Mouse (Mus musculus) left cerebral cortex, adult 11 months (tissue): Measurements from ENCODE around the gene Fuca2.

Source experiments
- DNase-seq: peaks from one replicate; pipeline ENCODE4 v3.0.0; 2022; ENCODE audit warnings: low spot score

Fuca2 gene

DNA sequence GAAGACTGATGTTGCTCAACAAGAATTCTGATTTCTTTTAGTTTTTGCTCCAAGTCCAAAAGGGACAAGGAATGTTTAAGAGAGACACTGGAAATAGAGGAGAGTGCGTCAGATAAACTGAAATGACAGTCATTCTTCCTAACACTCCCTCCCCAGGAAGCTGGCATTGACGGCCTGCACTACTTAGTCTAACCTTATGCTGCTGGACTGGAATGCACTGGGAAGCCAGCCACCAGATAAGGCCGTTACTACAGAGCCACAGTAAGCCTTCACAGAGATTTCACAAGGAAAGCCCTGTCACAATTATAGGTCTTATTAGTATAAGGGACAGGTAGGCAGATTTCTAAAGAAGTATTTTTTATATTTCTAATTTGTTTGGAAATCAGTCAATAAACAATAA lies 35.4 kb downstream of the Fuca2 start:
- no peak for DNase-seq

DNA sequence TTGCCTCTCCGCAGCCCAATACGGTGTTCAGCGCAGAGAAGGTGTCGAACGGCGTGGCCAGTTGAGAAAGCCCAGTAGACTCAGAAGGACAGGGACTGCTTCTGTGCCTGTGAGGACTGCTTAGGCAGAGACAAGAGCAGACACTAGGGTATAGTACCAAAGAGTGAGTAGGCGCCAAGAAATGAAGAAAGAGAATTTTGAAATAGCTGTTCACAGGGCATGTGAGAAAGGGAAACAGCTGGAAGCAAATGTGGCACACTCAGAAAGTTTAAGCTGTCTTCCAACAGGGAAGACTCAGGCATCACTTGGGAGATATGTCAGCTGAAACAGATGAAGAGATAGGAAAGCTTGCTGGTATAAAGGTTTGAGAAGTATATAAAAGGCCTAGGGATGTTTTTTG lies 37.4 kb downstream of the Fuca2 start:
- DNase-seq = no peak

DNA sequence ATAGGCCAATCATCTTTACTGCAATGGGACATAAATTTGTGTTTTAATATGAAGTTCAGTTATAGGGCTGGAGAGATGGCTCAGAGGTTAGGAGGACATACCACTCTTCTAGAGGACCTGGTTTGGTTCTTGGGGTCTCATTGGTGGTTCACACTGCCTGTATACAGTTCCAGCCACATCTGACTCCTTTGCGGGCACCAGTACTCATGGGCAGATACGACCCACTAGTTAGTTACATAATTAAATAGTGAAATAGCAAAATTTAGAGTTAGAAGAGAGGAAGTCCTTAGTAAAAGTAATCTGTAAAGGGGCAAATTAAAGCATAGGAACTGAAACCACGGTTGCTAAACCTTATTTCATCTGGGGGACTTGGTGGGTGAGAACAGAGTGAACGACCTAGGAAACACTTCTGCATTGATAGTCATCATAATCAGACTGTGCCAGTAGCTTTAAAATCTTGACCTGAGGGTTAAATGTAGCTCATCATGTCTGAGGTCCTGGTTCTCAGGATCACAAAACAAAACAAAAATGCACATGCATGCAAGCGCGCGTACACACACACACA lies 40.5 kb downstream of the Fuca2 start:
- DNase-seq = no peak

DNA sequence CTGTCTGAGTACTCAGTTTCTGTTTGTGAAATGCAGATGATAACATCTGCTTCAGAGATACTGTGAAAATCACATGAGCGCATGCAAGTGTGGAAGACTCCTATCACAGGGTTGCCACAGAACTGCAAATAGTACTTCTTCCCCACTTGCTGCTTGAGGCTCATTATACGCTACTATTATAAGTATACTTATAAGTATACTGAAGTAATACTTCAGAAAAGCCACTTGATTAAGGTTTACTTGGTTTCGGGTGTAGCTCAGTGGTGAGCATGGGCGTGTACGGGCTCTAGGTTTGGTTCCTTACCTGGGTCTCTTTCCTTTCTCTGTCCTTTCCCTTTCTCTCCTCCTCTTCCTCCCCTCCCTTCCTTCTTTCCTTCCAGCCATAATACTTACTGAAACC lies 42.4 kb downstream of the Fuca2 start:
- no peak for DNase-seq

DNA sequence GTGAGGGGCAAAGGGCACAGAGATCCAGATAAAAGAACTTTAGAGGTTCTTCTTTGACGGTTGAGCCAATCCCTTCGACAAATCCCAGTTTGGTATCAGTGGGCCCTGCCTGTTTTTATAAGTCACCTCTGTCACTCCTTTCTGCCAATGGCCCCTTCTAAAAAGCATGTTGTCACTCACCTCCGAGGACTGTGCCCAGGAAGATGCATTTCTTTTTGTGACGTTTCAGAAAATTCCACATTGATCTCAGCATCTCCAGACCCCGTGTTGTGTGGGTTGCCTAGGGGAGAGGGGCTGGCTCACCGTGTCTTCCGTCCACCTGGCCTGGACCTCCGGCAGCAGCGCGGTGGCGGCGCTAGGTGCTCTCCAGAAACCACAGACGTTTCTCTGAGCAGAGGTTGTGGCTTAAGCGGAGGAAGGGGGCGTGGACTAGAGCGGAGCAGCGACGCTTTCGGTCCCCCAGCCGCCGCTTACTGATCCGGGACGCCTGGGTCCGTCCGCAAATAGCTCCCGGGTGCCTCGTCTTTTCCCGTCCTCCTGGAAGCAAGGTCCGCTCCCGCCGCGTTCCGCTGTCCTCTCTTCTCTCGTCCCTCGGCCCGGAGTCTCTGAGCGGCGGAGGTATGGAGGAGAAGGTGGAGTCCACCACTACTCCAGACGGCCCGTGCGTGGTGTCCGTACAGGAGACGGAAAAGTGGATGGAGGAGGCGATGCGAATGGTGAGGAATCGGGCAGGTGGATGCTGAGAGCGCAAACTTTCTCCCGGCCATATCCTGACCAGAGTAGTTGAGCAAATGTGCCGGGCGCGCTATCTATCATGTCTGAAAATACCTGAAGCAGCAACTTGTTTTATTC lies 53.5 kb downstream of the Fuca2 start, which contains the start of the genes Adat2 and Pex3:
Gene Adat2 (plus strand): TSS at position 249 of the 852 bp plus-strand sequence.
Gene Pex3 (minus strand): TSS at position 497 of the 852 bp plus-strand sequence.
- peak; percentile 76 for DNase-seq

DNA sequence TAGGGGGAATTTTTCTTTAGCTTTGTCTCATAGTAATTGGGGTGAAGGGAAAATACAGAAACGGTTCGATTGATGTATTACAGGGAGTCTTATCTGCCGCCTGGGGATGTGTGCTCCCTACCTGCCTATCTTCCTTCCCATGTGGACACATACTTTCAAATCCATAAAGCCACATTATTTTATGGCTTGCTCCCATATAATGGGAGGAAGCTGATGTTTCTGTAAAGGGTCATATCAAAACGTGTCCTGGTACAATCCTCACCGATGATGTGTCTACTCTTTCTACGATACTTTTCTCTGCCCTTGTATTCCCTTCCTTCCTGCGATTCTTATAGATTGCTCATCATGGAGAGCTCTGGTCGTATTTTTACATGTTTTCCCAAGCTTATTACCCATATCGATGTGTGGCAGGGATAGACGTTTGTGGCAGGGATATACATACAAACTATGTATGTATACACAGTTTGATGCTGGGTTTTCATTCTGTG lies 54.2 kb downstream of the Fuca2 start:
- DNase-seq = no peak

DNA sequence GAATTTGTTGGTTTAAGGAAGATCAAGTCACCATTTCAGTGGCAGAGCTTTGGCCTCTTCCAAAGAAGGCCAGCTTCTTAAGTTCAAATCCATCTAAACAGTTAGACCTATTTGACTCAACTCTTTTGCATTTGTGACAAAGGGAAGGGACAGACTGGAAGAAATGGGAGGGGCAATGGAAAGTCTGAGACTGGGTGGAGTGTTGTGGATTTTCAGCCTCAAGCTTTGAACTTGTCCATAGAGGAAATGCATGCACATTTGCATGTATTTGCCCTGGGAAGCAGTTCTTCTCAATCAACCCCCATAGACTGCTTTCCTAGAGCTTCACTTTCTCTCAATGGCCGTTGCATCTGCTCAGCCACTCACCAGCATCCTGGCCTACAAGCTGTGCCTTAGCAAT lies 55.0 kb downstream of the Fuca2 start:
- DNase-seq = no peak

DNA sequence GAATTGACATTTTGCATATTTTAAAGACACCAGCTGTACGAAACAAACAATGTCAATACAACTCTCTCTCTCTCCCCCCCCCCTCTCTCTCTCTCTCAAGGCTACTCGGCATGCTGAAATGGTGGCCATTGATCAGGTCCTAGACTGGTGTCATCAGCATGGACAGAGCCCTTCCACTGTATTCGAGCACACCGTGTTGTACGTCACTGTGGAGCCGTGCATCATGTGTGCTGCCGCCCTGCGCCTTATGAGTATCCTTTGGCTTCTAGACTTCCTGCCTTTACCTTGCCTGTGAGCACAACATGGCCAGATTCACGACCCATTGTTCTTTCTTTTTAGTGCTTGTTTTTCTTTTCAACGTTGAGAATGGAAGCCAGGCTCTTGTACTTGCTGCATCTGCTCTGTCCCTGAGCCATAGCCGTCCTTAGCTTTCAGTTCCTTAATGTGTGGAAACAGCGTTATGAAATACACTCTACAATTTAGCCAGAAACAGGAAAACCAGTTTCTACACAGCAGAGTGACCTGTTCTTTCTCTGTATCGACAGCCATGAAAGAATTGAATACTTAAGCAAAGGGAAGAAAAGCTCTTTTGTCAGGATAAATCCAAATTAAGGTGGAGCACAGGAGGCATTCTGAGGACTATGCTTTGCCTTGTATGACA lies 60.8 kb downstream of the Fuca2 start:
- no peak for DNase-seq

DNA sequence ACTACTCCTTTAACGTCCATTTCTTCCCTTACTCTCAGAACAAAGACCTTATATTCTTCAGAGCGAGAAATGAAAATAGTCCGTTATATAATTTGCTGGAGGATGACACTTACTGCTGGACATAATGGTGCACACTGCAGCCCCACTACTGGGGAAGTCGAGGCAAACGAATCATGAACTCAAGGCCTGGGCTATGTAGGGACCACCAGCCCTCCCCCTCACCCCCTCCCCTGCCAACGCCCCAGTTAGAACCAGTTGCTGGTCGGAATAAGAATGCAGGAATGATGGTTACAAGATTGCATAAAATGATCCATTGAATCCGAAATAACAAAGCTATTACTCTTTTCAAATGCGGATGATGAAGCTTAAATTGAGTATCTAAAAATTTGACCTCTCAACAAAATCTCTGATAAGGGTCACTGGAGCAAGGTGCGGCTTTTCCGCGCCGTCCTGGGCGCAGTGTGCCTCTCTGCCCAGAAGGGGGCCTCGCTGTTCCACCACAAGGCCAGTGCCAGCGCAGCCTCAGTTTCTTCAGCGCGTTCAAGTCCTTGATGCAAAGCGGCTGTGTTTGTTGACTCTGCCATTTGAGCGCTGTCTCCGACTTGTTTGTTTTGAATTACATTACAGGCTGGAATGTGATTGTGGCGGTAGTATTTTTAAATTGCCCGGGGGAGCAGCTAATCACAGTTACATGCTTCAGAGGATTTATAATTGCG lies 65.2 kb downstream of the Fuca2 start:
- peak; percentile 48 for DNase-seq

DNA sequence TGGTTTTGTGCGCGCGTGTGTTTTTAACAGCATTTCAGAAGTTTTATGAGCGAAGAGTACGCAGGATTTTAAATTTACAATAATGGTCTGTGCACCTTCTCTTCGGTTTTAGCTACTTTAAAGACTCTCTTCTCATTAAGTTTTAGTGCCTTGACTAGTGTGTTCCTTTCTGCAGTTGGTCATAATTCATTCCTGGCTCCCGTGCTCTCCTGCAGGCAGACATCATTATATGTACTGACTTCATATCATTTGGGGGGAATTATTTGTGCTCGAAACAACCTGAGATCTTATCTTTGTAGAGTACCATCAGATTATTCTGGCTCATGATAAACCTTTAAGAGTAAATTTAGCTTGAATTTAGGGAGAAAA lies 65.7 kb downstream of the Fuca2 start:
- no peak for DNase-seq

DNA sequence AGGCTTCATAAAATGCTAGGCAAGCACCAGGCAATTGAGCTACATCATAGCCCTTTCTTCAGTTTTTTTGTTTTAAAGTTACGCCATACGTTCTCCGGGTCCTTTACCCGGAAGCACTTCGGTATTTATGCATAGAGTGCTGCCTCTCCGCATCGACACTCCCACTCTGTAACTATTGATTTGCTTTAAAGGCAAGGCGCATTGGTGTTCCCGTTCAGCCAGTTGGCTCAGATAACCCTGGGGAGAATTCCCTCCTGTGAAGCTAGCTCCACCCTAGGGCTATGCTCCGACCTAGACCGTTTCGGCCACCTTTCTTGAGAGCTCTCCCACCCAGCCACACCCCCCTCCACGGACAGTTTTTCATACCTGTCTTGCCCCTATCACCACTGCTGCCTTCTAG lies 67.1 kb downstream of the Fuca2 start:
- DNase-seq = no peak
